Mouse (Mus musculus): ENCODE measurements around the gene Bckdhb. TPM values are rescaled to one million over a fixed set of nuclear protein-coding genes. Genes with fewer than 3 reads are reported as not detected.
"Not testable (repeated sequence)": the region's sequence is repeated elsewhere in the genome, so short reads cannot be mapped to it uniquely, and the experiment has no call there.

Bckdhb gene
- polyA plus RNA-seq, 1 experiment from 2014 or later, result 54.1 TPM

DNA sequence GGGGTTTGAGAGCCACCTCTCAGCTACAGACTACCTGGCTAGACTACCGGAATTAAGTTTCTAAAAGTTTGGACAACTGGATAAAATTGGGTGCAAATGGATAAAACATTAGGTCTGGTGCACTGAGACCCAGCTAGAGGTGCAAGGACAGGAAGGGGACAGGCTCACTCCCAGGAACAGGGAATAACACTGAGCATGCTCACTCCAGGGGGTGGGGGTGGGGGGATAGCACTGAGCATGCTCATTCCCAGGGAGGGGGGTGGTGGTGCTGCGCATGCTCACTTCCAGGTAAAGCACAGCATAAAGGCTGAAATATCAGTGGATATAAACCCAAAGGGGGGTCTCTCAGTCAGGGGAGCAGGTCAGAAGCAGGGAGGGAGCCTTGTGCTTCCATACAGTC lies 120.7 kb downstream of the Bckdhb start:
- no peak for DNase-seq (ENCODE audit: low spot score)
- WGBS, result 88% methylated on average over 2 of the region's 2 CpGs
- H3K27ac ChIP-seq (ENCODE audit: low read depth, low read length), result no peak overlapping the region
- no peak overlapping the region for H3K4me2 ChIP-seq (replicated peaks; ENCODE audit: low read depth, low read length)
- no peaks in the 10 kb centered on the region for H3K36me3 ChIP-seq (ENCODE audit: control insufficient read depth, insufficient read depth, low read length)
- no peaks in the 10 kb centered on the region for H3K4me1 ChIP-seq (replicated peaks; ENCODE audit: control insufficient read depth, insufficient read depth, low read length)
- H3K27me3 ChIP-seq (ENCODE audit: control insufficient read depth, insufficient read depth, low read length), result no peaks in the 10 kb centered on the region
- peak; percentile 39 for ATAC-seq (ENCODE audit: low FRiP score)
- H3K9me3 ChIP-seq (ENCODE audit: control insufficient read depth, low read length), result no peaks in the 10 kb centered on the region
- H3K4me3 ChIP-seq (ENCODE audit: low read depth, low read length), result no peak overlapping the region
- H3K9ac ChIP-seq (ENCODE audit: low read depth, low read length), result no peak overlapping the region

- no peaks in the 10 kb centered on the region for H3K27me3 ChIP-seq (ENCODE audit: control insufficient read depth, insufficient read depth, low read length)
- ATAC-seq (ENCODE audit: low FRiP score) (0 out of 2 replicates have a peak, but pooled peaks have one; percentile 31), DNase-seq (ENCODE audit: low spot score) (peak; percentile 20)
- no peaks in the 10 kb centered on the region for H3K9me3 ChIP-seq (ENCODE audit: control insufficient read depth, low read length)
- WGBS, result 79% methylated on average over 12 of the region's 12 CpGs
- no peaks in the 10 kb centered on the region for H3K36me3 ChIP-seq (ENCODE audit: control insufficient read depth, insufficient read depth, low read length)
- H3K9ac ChIP-seq (ENCODE audit: low read depth, low read length), result no peak overlapping the region
- no peak overlapping the region for H3K4me3 ChIP-seq (ENCODE audit: low read depth, low read length)
- no peak overlapping the region for H3K4me2 ChIP-seq (replicated peaks; ENCODE audit: low read depth, low read length)
- H3K27ac ChIP-seq (ENCODE audit: low read depth, low read length), result no peak overlapping the region
- no peaks in the 10 kb centered on the region for H3K4me1 ChIP-seq (replicated peaks; ENCODE audit: control insufficient read depth, insufficient read depth, low read length)
These were observed 121.4 kb downstream of the Bckdhb start for GRCm38 (mm10) chr9:84046334-84046733.

DNA sequence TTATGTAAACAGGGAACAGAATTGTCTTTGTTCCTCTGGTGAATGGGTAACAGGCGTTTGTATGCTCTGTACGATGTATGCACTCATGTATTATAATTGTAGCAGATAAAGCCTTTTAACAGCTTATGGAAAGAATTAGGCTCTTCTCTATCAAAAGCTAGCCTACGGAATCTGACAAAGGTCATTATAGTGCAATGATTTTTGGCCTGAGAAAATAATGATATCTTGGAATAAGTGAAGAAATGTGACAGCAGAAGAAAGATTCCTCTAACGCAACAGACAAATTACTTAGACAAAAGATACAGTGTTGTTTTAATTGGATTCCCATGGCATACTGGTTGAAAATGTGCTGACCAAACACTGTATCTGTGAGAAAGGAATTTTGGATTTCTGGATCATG lies 122.0 kb downstream of the Bckdhb start:
- DNase-seq (ENCODE audit: low spot score) (no peak), ATAC-seq (ENCODE audit: low FRiP score) (no peak)
- WGBS, result 55% methylated on average over 4 of the region's 4 CpGs
- no peaks in the 10 kb centered on the region for H3K36me3 ChIP-seq (ENCODE audit: control insufficient read depth, insufficient read depth, low read length)
- no peak overlapping the region for H3K9ac ChIP-seq (ENCODE audit: low read depth, low read length)
- no peaks in the 10 kb centered on the region for H3K27me3 ChIP-seq (ENCODE audit: control insufficient read depth, insufficient read depth, low read length)
- H3K4me2 ChIP-seq (replicated peaks; ENCODE audit: low read depth, low read length), result no peak overlapping the region
- H3K9me3 ChIP-seq (ENCODE audit: control insufficient read depth, low read length), result no peaks in the 10 kb centered on the region
- no peak overlapping the region for H3K4me3 ChIP-seq (ENCODE audit: low read depth, low read length)
- no peaks in the 10 kb centered on the region for H3K4me1 ChIP-seq (replicated peaks; ENCODE audit: control insufficient read depth, insufficient read depth, low read length)
- no peak overlapping the region for H3K27ac ChIP-seq (ENCODE audit: low read depth, low read length)

- Histone ChIP-seq H3K4me2 (replicated peaks; ENCODE audit: low read depth, low read length) (no peak overlapping the region), H3K4me3 (ENCODE audit: low read depth, low read length) (no peak overlapping the region), H3K4me1 (replicated peaks; ENCODE audit: control insufficient read depth, insufficient read depth, low read length) (no peaks in the 10 kb centered on the region), H3K9me3 (ENCODE audit: control insufficient read depth, low read length) (no peaks in the 10 kb centered on the region), H3K27me3 (ENCODE audit: control insufficient read depth, insufficient read depth, low read length) (no peaks in the 10 kb centered on the region), H3K9ac (ENCODE audit: low read depth, low read length) (no peak overlapping the region), H3K27ac (ENCODE audit: low read depth, low read length) (no peak overlapping the region), H3K36me3 (ENCODE audit: control insufficient read depth, insufficient read depth, low read length) (no peaks in the 10 kb centered on the region)
- DNase-seq (ENCODE audit: low spot score) (no peak), ATAC-seq (ENCODE audit: low FRiP score) (no peak)
- WGBS, result 78% methylated on average over 3 of the region's 3 CpGs
These were observed 122.5 kb downstream of the Bckdhb start for GRCm38 (mm10) chr9:84047436-84047835.

- Histone ChIP-seq H3K9me3 (ENCODE audit: control insufficient read depth, low read length) (no peaks in the 10 kb centered on the region), H3K4me3 (ENCODE audit: low read depth, low read length) (no peak overlapping the region), H3K4me1 (replicated peaks; ENCODE audit: control insufficient read depth, insufficient read depth, low read length) (no peaks in the 10 kb centered on the region), H3K9ac (ENCODE audit: low read depth, low read length) (no peak overlapping the region), H3K36me3 (ENCODE audit: control insufficient read depth, insufficient read depth, low read length) (no peaks in the 10 kb centered on the region), H3K4me2 (replicated peaks; ENCODE audit: low read depth, low read length) (no peak overlapping the region), H3K27me3 (ENCODE audit: control insufficient read depth, insufficient read depth, low read length) (no peaks in the 10 kb centered on the region), H3K27ac (ENCODE audit: low read depth, low read length) (no peak overlapping the region)
- ATAC-seq (ENCODE audit: low FRiP score), result no peak
- no peak for DNase-seq (ENCODE audit: low spot score)
- 57% methylated on average over 1 of the region's 1 CpGs for WGBS
These were observed 124.2 kb downstream of the Bckdhb start for GRCm38 (mm10) chr9:84049142-84049541.

GRCm38 (mm10) chr9:84050867-84051635 lies 126.1 kb downstream of the Bckdhb start:
- Histone ChIP-seq H3K9me3 (ENCODE audit: control insufficient read depth, low read length) (no peaks in the 10 kb centered on the region), H3K36me3 (ENCODE audit: control insufficient read depth, insufficient read depth, low read length) (no peaks in the 10 kb centered on the region), H3K27ac (ENCODE audit: low read depth, low read length) (no peak overlapping the region), H3K9ac (ENCODE audit: low read depth, low read length) (no peak overlapping the region), H3K4me1 (replicated peaks; ENCODE audit: control insufficient read depth, insufficient read depth, low read length) (no peaks in the 10 kb centered on the region), H3K4me3 (ENCODE audit: low read depth, low read length) (no peak overlapping the region), H3K27me3 (ENCODE audit: control insufficient read depth, insufficient read depth, low read length) (no peaks in the 10 kb centered on the region), H3K4me2 (replicated peaks; ENCODE audit: low read depth, low read length) (no peak overlapping the region)
- ATAC-seq (ENCODE audit: low FRiP score) (no peak), DNase-seq (ENCODE audit: low spot score) (no peak)
- 78% methylated on average over 18 of the region's 18 CpGs for WGBS

- Histone ChIP-seq H3K4me1 (replicated peaks; ENCODE audit: control insufficient read depth, insufficient read depth, low read length) (no peaks in the 10 kb centered on the region), H3K9ac (ENCODE audit: low read depth, low read length) (no peak overlapping the region), H3K27ac (ENCODE audit: low read depth, low read length) (no peak overlapping the region), H3K36me3 (ENCODE audit: control insufficient read depth, insufficient read depth, low read length) (no peaks in the 10 kb centered on the region), H3K27me3 (ENCODE audit: control insufficient read depth, insufficient read depth, low read length) (no peaks in the 10 kb centered on the region), H3K9me3 (ENCODE audit: control insufficient read depth, low read length) (no peaks in the 10 kb centered on the region), H3K4me2 (replicated peaks; ENCODE audit: low read depth, low read length) (no peak overlapping the region), H3K4me3 (ENCODE audit: low read depth, low read length) (no peak overlapping the region)
- ATAC-seq (ENCODE audit: low FRiP score) (peak; percentile 77; the same call in 1 of the 2 replicates), DNase-seq (ENCODE audit: low spot score) (no peak)
- 81% methylated on average over 7 of the region's 7 CpGs for WGBS
These were observed 130.3 kb downstream of the Bckdhb start for GRCm38 (mm10) chr9:84055125-84055807.

DNA sequence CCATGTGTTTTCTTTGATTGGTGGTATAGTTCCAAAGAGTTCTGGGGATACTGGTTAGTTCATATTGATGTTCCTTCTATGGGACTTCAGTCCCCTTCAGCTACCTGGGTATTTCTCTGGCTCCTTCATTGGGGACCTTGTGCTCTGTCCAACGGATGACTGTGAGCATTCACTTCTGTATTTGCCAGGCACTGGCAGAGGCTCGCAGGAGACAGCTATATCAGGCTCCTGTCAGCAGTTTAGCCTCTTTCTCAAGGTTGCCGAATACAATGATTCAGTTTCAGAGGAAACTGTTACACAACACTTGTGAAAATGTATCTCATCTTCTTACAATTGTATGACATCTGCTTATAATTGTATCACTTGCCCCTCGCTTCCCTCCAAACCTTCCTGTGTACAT lies 135.8 kb downstream of the Bckdhb start:
- not testable (repeated sequence) for H3K4me2 ChIP-seq (replicated peaks; ENCODE audit: low read depth, low read length); H3K9me3 ChIP-seq (ENCODE audit: control insufficient read depth, low read length); H3K4me1 ChIP-seq (replicated peaks; ENCODE audit: control insufficient read depth, insufficient read depth, low read length); H3K36me3 ChIP-seq (ENCODE audit: control insufficient read depth, insufficient read depth, low read length); ATAC-seq (ENCODE audit: low FRiP score); H3K4me3 ChIP-seq (ENCODE audit: low read depth, low read length); DNase-seq (ENCODE audit: low spot score); H3K27me3 ChIP-seq (ENCODE audit: control insufficient read depth, insufficient read depth, low read length); H3K27ac ChIP-seq (ENCODE audit: low read depth, low read length); H3K9ac ChIP-seq (ENCODE audit: low read depth, low read length)
- WGBS, result 86% methylated on average over 4 of the region's 4 CpGs

- 89% methylated on average over 3 of the region's 3 CpGs for WGBS
These were observed 138.7 kb downstream of the Bckdhb start for GRCm38 (mm10) chr9:84063617-84064016.

More at GRCm38 (mm10) chr9:84063617-84064016, 138.7 kb downstream of the Bckdhb start:
- no peaks in the 10 kb centered on the region for H3K36me3 ChIP-seq (ENCODE audit: control insufficient read depth, insufficient read depth, low read length)
- no peak overlapping the region for H3K4me3 ChIP-seq (ENCODE audit: low read depth, low read length)
- H3K9me3 ChIP-seq (ENCODE audit: control insufficient read depth, low read length), result no peaks in the 10 kb centered on the region
- ATAC-seq (ENCODE audit: low FRiP score) (no peak), DNase-seq (ENCODE audit: low spot score) (no peak)
- H3K27me3 ChIP-seq (ENCODE audit: control insufficient read depth, insufficient read depth, low read length), result no peaks in the 10 kb centered on the region
- H3K27ac ChIP-seq (ENCODE audit: low read depth, low read length), result no peak overlapping the region
- no peaks in the 10 kb centered on the region for H3K4me1 ChIP-seq (replicated peaks; ENCODE audit: control insufficient read depth, insufficient read depth, low read length)
- no peak overlapping the region for H3K9ac ChIP-seq (ENCODE audit: low read depth, low read length)
- no peak overlapping the region for H3K4me2 ChIP-seq (replicated peaks; ENCODE audit: low read depth, low read length)
